Mouse (Mus musculus) heart, embryonic 13.5 days (tissue): ENCODE measurements around the gene Rangap1. TPM values are rescaled to one million over a fixed set of nuclear protein-coding genes. Genes with fewer than 3 reads are reported as not detected.
"Not testable (repeated sequence)": the region's sequence is repeated elsewhere in the genome, so short reads cannot be mapped to it uniquely, and the experiment has no call there.

ENCODE experiments used
- ATAC-seq: fragments of 200-750 bp; cut with Nextera tagmentation; 2 replicates; pipeline ENCODE4 v1.8.0; 2017; ENCODE audit warnings: moderate TSS enrichment; ENCODE audit not compliant: insufficient number of reproducible peaks, low FRiP score, low TSS enrichment; ENCODE audit errors: extremely low read depth
- H3K27ac ChIP-seq: fragments of 300-500 bp; sonication (generic); replicated peaks from 2 replicates; pipeline ENCODE4 v1.5.1; 2015; ENCODE audit warnings: moderate library complexity, mild to moderate bottlenecking, inconsistent platforms
- H3K27me3 ChIP-seq: fragments of 300-500 bp; sonication (generic); replicated peaks from 2 replicates; pipeline ENCODE4 v1.6.1; 2015; ENCODE audit warnings: mild to moderate bottlenecking, inconsistent platforms
- H3K36me3 ChIP-seq: fragments of 300-500 bp; sonication (generic); 2 replicates; pipeline ENCODE4 v1.6.1; 2015; ENCODE audit warnings: mild to moderate bottlenecking, inconsistent platforms
- H3K4me1 ChIP-seq: fragments of 300-500 bp; sonication (generic); 2 replicates; pipeline ENCODE4 v1.6.1; 2015; ENCODE audit warnings: inconsistent platforms
- H3K4me2 ChIP-seq: fragments of 300-500 bp; sonication (generic); 2 replicates; pipeline ENCODE4 v1.6.1; 2015; ENCODE audit warnings: inconsistent platforms, mild to moderate bottlenecking, moderate library complexity
- H3K4me3 ChIP-seq: fragments of 300-500 bp; sonication (generic); 2 replicates; pipeline ENCODE4 v1.5.1; 2015; ENCODE audit warnings: moderate library complexity, mild to moderate bottlenecking, inconsistent platforms
- H3K9ac ChIP-seq: fragments of 300-500 bp; sonication (generic); 2 replicates; pipeline ENCODE4 v1.6.1; 2015; ENCODE audit warnings: inconsistent platforms, mild to moderate bottlenecking, moderate library complexity
- H3K9me3 ChIP-seq: fragments of 300-500 bp; sonication (generic); 2 replicates; pipeline ENCODE4 v1.6.1; 2016; ENCODE audit warnings: inconsistent platforms
- WGBS: fragments of 180-500 bp; shearing (Covaris S2); methylation state at CpG from one replicate; pipeline ENCODE4 v1.1.7; 2015; ENCODE audit warnings: mixed read lengths; 5-methylcytosine and 5-hydroxymethylcytosine counted together
- polyA plus RNA-seq: library from polyadenylated mRNA; unstranded; fragments of >200 nt; fragmentation: Nextera tagmentation; extraction: Ambion mirVana; gene quantifications from 2 replicates; pipeline ENCODE4 v1.2.1, GENCODE M21; 2015

Gene Rangap1
- polyA plus RNA-seq, 1 experiment from 2014 or later: 90.4 TPM

DNA sequence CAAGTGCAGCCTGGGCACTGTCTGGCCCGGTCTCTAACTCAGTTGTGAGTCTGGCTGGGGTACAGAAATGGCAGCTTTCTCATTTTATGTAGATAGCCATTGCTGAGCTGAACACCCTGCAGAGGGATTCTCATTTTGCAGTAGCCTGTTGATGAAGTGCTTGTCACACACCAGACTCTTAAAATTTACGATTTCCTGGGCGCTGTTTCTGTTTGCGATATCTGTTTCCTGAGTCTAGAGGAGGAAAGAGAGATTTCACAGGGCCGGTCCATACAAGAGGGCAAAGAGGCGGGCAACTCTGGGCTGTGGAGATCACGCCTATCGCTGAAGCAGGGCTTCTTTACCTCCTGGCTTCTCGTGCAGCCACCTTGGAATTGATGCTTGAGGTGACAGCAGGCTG, 20.3 kb upstream of the Rangap1 start:
- H3K36me3 ChIP-seq: peaks cover 38% of the 10 kb centered on the region
- no peaks in the 10 kb centered on the region for H3K9me3 ChIP-seq
- H3K4me1 ChIP-seq: peaks cover 5% of the 10 kb centered on the region
- H3K27ac ChIP-seq: no peak overlapping the region
- ATAC-seq: no peak
- 76% methylated on average over 9 of the region's 9 CpGs for WGBS
- H3K4me2 ChIP-seq: no peak overlapping the region
- H3K9ac ChIP-seq: no peak overlapping the region
- no peaks in the 10 kb centered on the region for H3K27me3 ChIP-seq
- no peak overlapping the region for H3K4me3 ChIP-seq

DNA sequence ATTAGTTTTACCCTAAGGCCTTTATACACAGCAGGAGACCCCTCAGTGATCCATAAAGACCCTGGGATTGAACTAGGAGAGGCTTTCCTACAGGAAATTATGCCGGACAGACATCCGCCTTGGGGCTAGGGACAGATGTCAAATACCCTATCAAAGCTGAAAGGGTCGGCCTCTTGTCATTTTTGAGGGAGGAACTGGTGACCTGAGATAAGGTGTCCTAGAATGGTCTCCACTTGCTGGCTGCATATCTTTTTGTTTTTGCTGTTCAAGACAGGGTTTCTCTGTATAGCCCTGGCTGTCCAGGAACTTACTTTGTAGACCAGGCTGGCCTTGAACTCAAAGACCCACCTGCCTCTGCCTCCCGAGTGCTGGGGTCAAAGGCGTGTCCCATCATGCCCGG, 19.2 kb upstream of the Rangap1 start:
- no peaks in the 10 kb centered on the region for H3K9me3 ChIP-seq
- ATAC-seq: no peak
- no peak overlapping the region for H3K27ac ChIP-seq
- H3K36me3 ChIP-seq: peaks cover 28% of the 10 kb centered on the region
- H3K4me2 ChIP-seq: no peak overlapping the region
- H3K4me3 ChIP-seq: no peak overlapping the region
- H3K9ac ChIP-seq: no peak overlapping the region
- 76% methylated on average over 6 of the region's 6 CpGs for WGBS
- H3K27me3 ChIP-seq: no peaks in the 10 kb centered on the region
- H3K4me1 ChIP-seq: peaks cover 15% of the 10 kb centered on the region

DNA sequence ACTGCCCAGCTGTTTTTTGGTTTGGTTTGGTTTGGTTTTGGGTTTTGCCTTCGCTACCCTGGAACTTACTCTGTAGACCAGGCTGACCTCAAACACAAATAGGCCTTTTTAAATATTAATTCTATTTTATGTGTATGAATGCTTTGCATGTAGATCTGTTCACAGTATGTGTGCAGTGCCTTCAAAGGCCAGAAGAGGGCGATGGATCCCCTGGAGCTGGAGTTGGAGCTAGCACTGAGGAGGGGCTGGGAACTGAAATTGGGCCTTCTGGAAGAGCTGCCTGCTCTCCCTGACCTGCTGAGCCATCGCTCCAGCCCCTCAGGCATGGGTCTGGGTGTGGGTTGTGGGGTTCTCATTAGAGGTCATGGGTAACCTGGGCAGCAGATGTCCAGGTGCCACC, 16.6 kb upstream of the Rangap1 start:
- H3K9me3 ChIP-seq: no peaks in the 10 kb centered on the region
- no peaks in the 10 kb centered on the region for H3K27me3 ChIP-seq
- peaks cover 27% of the 10 kb centered on the region for H3K4me1 ChIP-seq
- ATAC-seq: no peak
- H3K4me2 ChIP-seq: no peak overlapping the region
- peaks cover 9% of the 10 kb centered on the region for H3K36me3 ChIP-seq
- H3K27ac ChIP-seq: no peak overlapping the region
- 75% methylated on average over 3 of the region's 3 CpGs for WGBS
- no peak overlapping the region for H3K4me3 ChIP-seq
- no peak overlapping the region for H3K9ac ChIP-seq

- WGBS: 91% methylated on average over 7 of the region's 7 CpGs
- no peak overlapping the region for H3K4me2 ChIP-seq
- no peak overlapping the region for H3K4me3 ChIP-seq
- H3K27me3 ChIP-seq: no peaks in the 10 kb centered on the region
- no peaks in the 10 kb centered on the region for H3K9me3 ChIP-seq
- no peak overlapping the region for H3K27ac ChIP-seq
- H3K4me1 ChIP-seq: peaks cover 27% of the 10 kb centered on the region
- peaks cover 9% of the 10 kb centered on the region for H3K36me3 ChIP-seq
- H3K9ac ChIP-seq: no peak overlapping the region
- no peak for ATAC-seq
Measured at GRCm38 (mm10) chr15:81761381-81761780, 16.1 kb upstream of the Rangap1 start.

DNA sequence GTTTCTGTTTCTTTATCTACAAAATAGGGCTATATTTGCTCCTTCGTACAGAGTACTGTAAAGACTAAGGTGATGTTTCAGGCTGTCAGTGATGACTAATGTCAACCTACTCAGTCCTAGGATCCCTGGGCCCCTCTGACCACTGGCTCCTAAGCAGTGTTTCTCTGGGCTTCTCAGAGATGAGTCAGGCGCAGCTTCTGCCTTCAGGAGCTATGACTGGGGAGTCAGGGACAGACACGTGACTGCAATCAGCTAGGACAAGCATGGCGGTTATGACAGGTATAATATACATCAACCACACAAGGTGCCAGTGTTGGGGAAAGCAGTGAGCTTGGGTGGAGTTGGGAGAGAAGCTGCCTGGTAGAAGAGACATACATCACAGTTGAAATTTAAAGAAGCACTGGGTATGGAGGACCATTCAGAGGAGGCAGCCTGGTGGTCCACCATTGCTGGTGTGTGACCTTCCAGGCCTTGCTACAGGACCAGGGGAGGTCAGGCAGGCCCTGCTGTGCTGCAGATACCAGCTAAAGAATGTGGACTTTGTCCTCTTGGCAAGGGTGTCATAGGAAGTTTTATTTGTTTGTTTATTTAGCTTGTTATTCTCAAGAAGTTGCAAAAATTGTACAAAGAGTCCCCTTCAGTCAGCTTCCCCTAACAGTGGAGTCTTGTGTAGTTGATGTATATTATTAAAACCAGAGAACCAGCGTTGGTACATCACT, 15.2 kb upstream of the Rangap1 start:
- ATAC-seq: no peak
- no peak overlapping the region for H3K27ac ChIP-seq
- WGBS: 86% methylated on average over 5 of the region's 5 CpGs

GRCm38 (mm10) chr15:81759542-81759941, 14.2 kb upstream of the Rangap1 start:
- H3K9ac ChIP-seq: no peak overlapping the region
- 69% methylated on average over 3 of the region's 3 CpGs for WGBS
- H3K4me2 ChIP-seq: no peak overlapping the region
- H3K36me3 ChIP-seq: peaks cover 25% of the 10 kb centered on the region
- no peak overlapping the region for H3K27ac ChIP-seq
- H3K27me3 ChIP-seq: no peaks in the 10 kb centered on the region
- ATAC-seq: no peak
- H3K4me1 ChIP-seq: peaks cover 27% of the 10 kb centered on the region
- H3K9me3 ChIP-seq: no peaks in the 10 kb centered on the region
- H3K4me3 ChIP-seq: no peak overlapping the region

More for the DNA sequence above, 15.2 kb upstream of the Rangap1 start:
- Histone ChIP-seq H3K4me3 (no peak overlapping the region), H3K9ac (no peak overlapping the region), H3K9me3 (no peaks in the 10 kb centered on the region), H3K27me3 (no peaks in the 10 kb centered on the region), H3K4me1 (peaks cover 27% of the 10 kb centered on the region), H3K4me2 (no peak overlapping the region), H3K36me3 (peaks cover 15% of the 10 kb centered on the region)

GRCm38 (mm10) chr15:81758701-81759100, 13.4 kb upstream of the Rangap1 start:
- ATAC-seq: no peak
- Histone ChIP-seq H3K27me3 (no peaks in the 10 kb centered on the region), H3K4me1 (peaks cover 22% of the 10 kb centered on the region), H3K9me3 (no peaks in the 10 kb centered on the region), H3K9ac (no peak overlapping the region), H3K4me2 (no peak overlapping the region), H3K27ac (no peak overlapping the region), H3K36me3 (peaks cover 31% of the 10 kb centered on the region), H3K4me3 (no peak overlapping the region)
- WGBS: 90% methylated on average over 5 of the region's 5 CpGs

GRCm38 (mm10) chr15:81753669-81754068, 8.3 kb upstream of the Rangap1 start:
- Histone ChIP-seq H3K27me3 (no peaks in the 10 kb centered on the region), H3K4me2 (no peak overlapping the region), H3K9ac (no peak overlapping the region), H3K9me3 (no peaks in the 10 kb centered on the region), H3K4me1 (peaks cover 21% of the 10 kb centered on the region), H3K4me3 (no peak overlapping the region), H3K27ac (no peak overlapping the region), H3K36me3 (peaks cover 35% of the 10 kb centered on the region)
- no peak for ATAC-seq
- WGBS: 84% methylated on average over 9 of the region's 9 CpGs

DNA sequence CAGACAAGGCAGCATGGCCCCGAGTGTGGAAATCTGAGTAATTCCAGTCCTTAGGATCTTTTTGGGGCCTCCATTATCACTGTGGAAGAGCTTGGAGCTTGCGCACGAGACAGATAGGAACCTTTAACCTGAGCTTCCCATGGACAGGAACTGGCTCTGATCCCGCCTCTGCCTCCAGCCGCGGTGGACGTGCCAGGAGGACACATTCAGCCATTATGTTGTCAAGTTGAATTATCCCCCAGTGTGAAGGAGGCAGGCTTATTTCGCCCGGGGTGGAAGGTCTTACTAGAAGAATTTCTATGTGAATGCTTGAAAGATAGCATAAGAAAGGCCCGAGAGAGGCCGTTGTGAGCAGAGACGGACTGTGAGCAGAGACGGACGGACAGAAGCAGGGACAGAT, 4.4 kb upstream of the Rangap1 start:
- Histone ChIP-seq H3K27me3 (no peaks in the 10 kb centered on the region), H3K4me2 (peak overlapping the region; percentile 44), H3K27ac (peak overlapping the region; percentile 79), H3K4me3 (peak overlapping the region; percentile 8; the same call in 1 of the 2 replicates), H3K9ac (peak overlapping the region; percentile 50), H3K36me3 (peaks cover 21% of the 10 kb centered on the region), H3K4me1 (peaks cover 31% of the 10 kb centered on the region), H3K9me3 (no peaks in the 10 kb centered on the region)
- WGBS: 28% methylated on average over 14 of the region's 14 CpGs
- ATAC-seq: no peak

DNA sequence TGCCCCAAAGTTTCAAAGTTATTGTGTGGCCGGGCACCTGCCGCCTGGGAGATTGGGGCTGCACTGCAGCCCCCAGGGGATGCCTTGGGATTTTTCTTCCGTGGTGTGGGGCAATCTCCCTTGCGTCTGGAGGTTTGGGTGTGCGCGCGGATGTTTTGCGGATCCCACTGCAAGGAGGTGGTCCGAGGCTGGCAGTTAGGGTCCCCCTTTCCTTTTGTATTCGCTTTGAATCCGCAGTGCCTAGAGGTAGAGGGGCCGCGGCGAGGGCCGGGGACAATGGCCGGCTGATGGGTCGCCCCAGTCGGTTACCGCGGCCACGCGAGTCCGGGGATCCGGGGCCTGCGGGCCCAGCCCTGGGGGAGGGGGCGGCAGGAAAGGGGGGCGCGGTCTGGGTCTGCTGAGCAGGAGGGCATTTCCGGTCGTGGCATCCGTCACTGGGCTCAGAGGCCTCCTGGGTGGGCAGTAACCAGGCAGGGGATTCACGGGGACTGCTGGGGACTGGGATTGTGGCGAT, 328 bp upstream of the Rangap1 start:
- H3K27ac ChIP-seq: peak overlapping the region; percentile 94
- no peaks in the 10 kb centered on the region for H3K9me3 ChIP-seq
- H3K4me3 ChIP-seq: peak overlapping the region; percentile 99
- peak overlapping the region; percentile 85 for H3K4me2 ChIP-seq
- no peaks in the 10 kb centered on the region for H3K27me3 ChIP-seq
- WGBS: under 1% methylated on average over 33 of the region's 33 CpGs
- H3K9ac ChIP-seq: peak overlapping the region; percentile 98
- H3K4me1 ChIP-seq: peaks cover 36% of the 10 kb centered on the region
- H3K36me3 ChIP-seq: no peaks in the 10 kb centered on the region
- peak; percentile 35; the same call in 1 of the 2 replicates for ATAC-seq

DNA sequence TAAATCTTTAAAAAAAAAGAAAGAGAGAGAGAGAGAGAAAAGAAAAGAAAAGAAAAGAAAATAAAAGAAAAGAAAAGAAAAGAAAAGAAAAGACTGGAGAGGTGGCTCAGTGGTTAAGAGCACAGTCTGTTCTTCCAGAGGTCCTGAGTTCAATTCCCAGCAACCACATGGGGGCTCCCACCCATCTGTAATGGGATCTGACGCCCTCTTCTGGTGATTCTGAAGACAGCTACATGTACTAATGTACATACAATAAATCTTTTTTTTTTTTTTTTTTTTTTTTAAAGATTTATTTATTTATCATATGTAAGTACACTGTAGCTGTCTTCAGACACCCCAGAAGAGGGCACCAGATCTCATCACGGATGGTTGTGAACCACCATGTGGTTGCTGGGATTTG, 3.0 kb downstream of the Rangap1 start:
- H3K27me3 ChIP-seq, H3K4me3 ChIP-seq, H3K36me3 ChIP-seq, H3K4me2 ChIP-seq, H3K27ac ChIP-seq, H3K9me3 ChIP-seq, H3K9ac ChIP-seq, ATAC-seq: not testable (repeated sequence)
- 33% methylated on average over 2 of the region's 2 CpGs for WGBS
- H3K4me1 ChIP-seq: peaks cover 18% of the 10 kb centered on the region

DNA sequence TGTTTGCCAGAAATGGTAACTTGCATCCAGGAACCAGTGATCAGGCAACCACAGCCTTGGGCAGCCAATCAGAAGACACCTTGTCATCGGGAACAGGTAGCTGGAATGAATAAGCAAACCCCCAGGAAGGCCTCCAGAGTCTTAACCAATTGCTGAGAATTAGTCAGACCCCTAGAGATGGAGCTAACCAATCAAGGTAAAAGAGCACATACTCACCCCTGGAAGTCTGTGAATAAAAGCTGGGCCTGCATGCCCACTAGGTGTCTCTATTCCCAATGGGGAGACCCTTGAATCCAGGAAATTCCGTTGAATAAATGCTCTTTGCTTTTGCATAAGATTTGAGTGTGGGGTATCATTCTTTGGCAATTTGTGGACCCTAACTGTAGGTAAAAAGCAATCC, 5.4 kb downstream of the Rangap1 start:
- Histone ChIP-seq H3K9ac (no peak overlapping the region), H3K4me3 (no peak overlapping the region), H3K9me3 (no peaks in the 10 kb centered on the region), H3K4me1 (peaks cover 5% of the 10 kb centered on the region; the same call in 1 of the 2 replicates), H3K36me3 (no peaks in the 10 kb centered on the region), H3K4me2 (no peak overlapping the region), H3K27ac (no peak overlapping the region), H3K27me3 (no peaks in the 10 kb centered on the region)
- ATAC-seq: no peak
- WGBS: 5% methylated on average over 2 of the region's 2 CpGs
